In genomic region chr2:49569862-49570777, GRCm38 (mm10) we compare ENCODE assay signal across 8 mouse cellular contexts. TPM values are rescaled to one million over a fixed set of nuclear protein-coding genes. Genes with fewer than 3 reads are reported as not detected.
DNase-seq lines count a peak whose midpoint lies in the region; ATAC-seq lines count a peak whose summit lies in the region.

No protein-coding gene starts in this region.

- peak; percentile 85 for ATAC-seq in forebrain, embryonic 13.5 days
- 0 out of 4 replicates have a peak, but pooled peaks have one; percentile 27 to 32 for ATAC-seq in hematopoietic stem cell, adult 5-6 weeks (replicated peaks in 1 of 2; ENCODE audit: insufficient read depth in 1 of 2, low FRiP score in 2 of 2, low TSS enrichment in 1 of 2, low read depth in 1 of 2, poor library complexity in 2 of 2, severe bottlenecking in 2 of 2)

- DNase-seq in urinary bladder, postnatal 14 days (ENCODE audit: low spot score) = peak; percentile 26
- DNase-seq in urinary bladder, postnatal 25 days (ENCODE audit: low spot score) = no peak
- DNase-seq in left cerebral cortex, adult 8-10 months (ENCODE audit: low spot score in 2 of 2) = peak; percentile 22 to 34
- DNase-seq in neural tube, embryonic 10.5 days (ENCODE audit: extremely low spot score, low spot score) = peak; percentile 35
- DNase-seq in spleen, adult 18-20 months = no peak
- no peak for DNase-seq in spleen, postnatal 36 days (ENCODE audit: low spot score in 2 of 2)

- no peak overlapping the region for H3K4me3 ChIP-seq in forebrain, embryonic 13.5 days

- 41% methylated on average over 16 of the region's 16 CpGs for WGBS in forebrain, embryonic 13.5 days

- H3K36me3 ChIP-seq in forebrain, embryonic 13.5 days (ENCODE audit: poor library complexity, severe bottlenecking) = no peaks in the 10 kb centered on the region

- H3K4me1 ChIP-seq in forebrain, embryonic 13.5 days = peaks cover 46% of the 10 kb centered on the region

- peak overlapping the region; percentile 42 for H3K4me2 ChIP-seq in forebrain, embryonic 13.5 days

- H3K27ac ChIP-seq in forebrain, embryonic 13.5 days = peak overlapping the region; percentile 88

- no peaks in the 10 kb centered on the region for H3K27me3 ChIP-seq in forebrain, embryonic 13.5 days

- no peak overlapping the region for H3K9ac ChIP-seq in forebrain, embryonic 13.5 days

- no peaks in the 10 kb centered on the region for H3K9me3 ChIP-seq in forebrain, embryonic 13.5 days (replicated peaks)

RNA-seq across cellular contexts. Expression of gene Kif5c, which starts 49.0 kb away (rescaled TPM):
- polyA plus RNA-seq in forebrain, embryonic 13.5 days (2015; fragmentation: Nextera tagmentation; extraction: Ambion mirVana) = 129 and 139 TPM in 2 replicates
- 0.45 and 2.4 TPM in 2 replicates for total RNA-seq in hematopoietic stem cell, adult 5-6 weeks (2017)
- 100 to 1,000 TPM; 526 to 565 (median 546) TPM for total RNA-seq in left cerebral cortex, adult 8-10 months (2022)

Comparison
In these comparisons a context has a peak if more than half of its experiments do, and no peak if none do; other contexts are left out.
1. DNase-seq: peak in urinary bladder, postnatal 14 days (single experiment), left cerebral cortex, adult 8-10 months (2 of 2) and neural tube, embryonic 10.5 days (single experiment); none in urinary bladder, postnatal 25 days (single experiment), spleen, adult 18-20 months (0 of 2) and spleen, postnatal 36 days (0 of 2).
2. RNA of gene Kif5c, which starts 49.0 kb away (total RNA-seq): 526 to 565 TPM in left cerebral cortex, adult 8-10 months; 0.45 to 2.4 TPM in hematopoietic stem cell, adult 5-6 weeks; every median in the first group is over 100 times any median in the second.